Mouse (Mus musculus): ENCODE results near the gene Fam19a4. TPM values are rescaled to one million over a fixed set of nuclear protein-coding genes. Genes with fewer than 3 reads are reported as not detected.
A peak's percentile ranks its signal among the peaks of the same experiment; 100 is the strongest.

Gene Fam19a4
- total RNA-seq, 2 experiments from 2014 or later: 0.16 to 0.54 TPM

- TF ChIP-seq CTCF (IDR thresholded peaks at IDR 0.05): no peak
- intact Hi-C loops (cut with DNase I): no loop called here
- Histone ChIP-seq H3K4me3 (no peak overlapping the region), H3K27ac (no peak overlapping the region)
- DNase-seq (ENCODE audit: extremely low spot score in 1 of 2, low spot score in 2 of 2): no peak
Measured at GRCm38 (mm10) chr6:97046541-97046940, 13.7 kb downstream of the Fam19a4 start.

- peak; percentile 82 for TF ChIP-seq CTCF (IDR thresholded peaks at IDR 0.05)
- no peak overlapping the region for H3K27ac ChIP-seq
- H3K4me3 ChIP-seq: no peak overlapping the region
- intact Hi-C loops (cut with DNase I): loop anchor here (2.0 to 5.0 kb wide), 3 partner anchors 80 to 1970 kb away; no protein-coding TSS in a partner anchor
- DNase-seq (ENCODE audit: extremely low spot score in 1 of 2, low spot score in 2 of 2): no peak
Measured at GRCm38 (mm10) chr6:97027110-97027677, 33.0 kb downstream of the Fam19a4 start.

- no peak overlapping the region for H3K27ac ChIP-seq
- intact Hi-C loops (cut with DNase I): no loop called here
- TF ChIP-seq CTCF (IDR thresholded peaks at IDR 0.05): no peak
- no peak overlapping the region for H3K4me3 ChIP-seq
- no peak for DNase-seq (ENCODE audit: extremely low spot score in 1 of 2, low spot score in 2 of 2)
Measured at GRCm38 (mm10) chr6:97019323-97019722, 40.9 kb downstream of the Fam19a4 start.

GRCm38 (mm10) chr6:97016711-97017110 is 43.5 kb downstream of the Fam19a4 start:
- no peak overlapping the region for H3K4me3 ChIP-seq
- no peak overlapping the region for H3K27ac ChIP-seq
- intact Hi-C loops (cut with DNase I): no loop called here
- no peak for DNase-seq (ENCODE audit: extremely low spot score in 1 of 2, low spot score in 2 of 2)
- TF ChIP-seq CTCF (IDR thresholded peaks at IDR 0.05): no peak

- no peak overlapping the region for H3K4me3 ChIP-seq
- no peak for DNase-seq (ENCODE audit: extremely low spot score in 1 of 2, low spot score in 2 of 2)
- TF ChIP-seq CTCF (IDR thresholded peaks at IDR 0.05): no peak
- intact Hi-C loops (cut with DNase I): no loop called here
- no peak overlapping the region for H3K27ac ChIP-seq
Measured at GRCm38 (mm10) chr6:97016018-97016417, 44.2 kb downstream of the Fam19a4 start.

GRCm38 (mm10) chr6:97006513-97007094 is 53.6 kb downstream of the Fam19a4 start:
- DNase-seq (ENCODE audit: extremely low spot score in 1 of 2, low spot score in 2 of 2): peak; percentile 48 to 67
- Histone ChIP-seq H3K27ac (no peak overlapping the region), H3K4me3 (no peak overlapping the region)
- intact Hi-C loops (cut with DNase I): loop anchor here (2.0 to 10.0 kb wide), 6 partner anchors 100 to 1949 kb away; no protein-coding TSS in a partner anchor
- TF ChIP-seq CTCF (IDR thresholded peaks at IDR 0.05): peak; percentile 91

- no peak overlapping the region for H3K4me3 ChIP-seq
- DNase-seq (ENCODE audit: extremely low spot score in 1 of 2, low spot score in 2 of 2): peak; percentile 18 to 40
- intact Hi-C loops (cut with DNase I): loop anchor here (2.0 to 10.0 kb wide), 6 partner anchors 570 to 1948 kb away; no protein-coding TSS in a partner anchor
- peak; percentile 91 for TF ChIP-seq CTCF (IDR thresholded peaks at IDR 0.05)
- no peak overlapping the region for H3K27ac ChIP-seq
Measured at GRCm38 (mm10) chr6:97005038-97005437, 55.2 kb downstream of the Fam19a4 start.

- DNase-seq (ENCODE audit: extremely low spot score in 1 of 2, low spot score in 2 of 2): no peak
- no peak overlapping the region for H3K27ac ChIP-seq
- no peak; the same call in 1 of the 2 replicates for TF ChIP-seq CTCF (IDR thresholded peaks at IDR 0.05)
- H3K4me3 ChIP-seq: no peak overlapping the region
- intact Hi-C loops (cut with DNase I): no loop called here
Measured at GRCm38 (mm10) chr6:96995556-96996159, 64.6 kb downstream of the Fam19a4 start.

GRCm38 (mm10) chr6:96991741-96992140 is 68.5 kb downstream of the Fam19a4 start:
- no peak for DNase-seq (ENCODE audit: extremely low spot score in 1 of 2, low spot score in 2 of 2)
- no peak overlapping the region for H3K4me3 ChIP-seq
- no peak for TF ChIP-seq CTCF (IDR thresholded peaks at IDR 0.05)
- intact Hi-C loops (cut with DNase I): no loop called here
- H3K27ac ChIP-seq: no peak overlapping the region

GRCm38 (mm10) chr6:96977537-96977936 is 82.7 kb downstream of the Fam19a4 start:
- DNase-seq (ENCODE audit: extremely low spot score in 1 of 2, low spot score in 2 of 2): no peak
- intact Hi-C loops (cut with DNase I): no loop called here
- no peak for TF ChIP-seq CTCF (IDR thresholded peaks at IDR 0.05)
- no peak overlapping the region for H3K4me3 ChIP-seq
- no peak overlapping the region for H3K27ac ChIP-seq

GRCm38 (mm10) chr6:96944796-96945195 is 115.4 kb downstream of the Fam19a4 start:
- Histone ChIP-seq H3K4me3 (no peak overlapping the region), H3K27ac (no peak overlapping the region)
- TF ChIP-seq CTCF (IDR thresholded peaks at IDR 0.05): no peak
- intact Hi-C loops (cut with DNase I): no loop called here
- DNase-seq (ENCODE audit: extremely low spot score in 1 of 2, low spot score in 2 of 2): no peak

- intact Hi-C loops (cut with DNase I): no loop called here
- Histone ChIP-seq H3K4me3 (no peak overlapping the region), H3K27ac (no peak overlapping the region)
- no peak for TF ChIP-seq CTCF (IDR thresholded peaks at IDR 0.05)
- DNase-seq (ENCODE audit: extremely low spot score in 1 of 2, low spot score in 2 of 2): no peak
Measured at GRCm38 (mm10) chr6:96935776-96936175, 124.4 kb downstream of the Fam19a4 start.
